Mouse (Mus musculus) heart, adult 2 months (tissue): ENCODE measurements at regions not wholly inside any gene's neighbourhood (a gene's known extent, or its start where the extent isn't known, plus 50 kb on each side); places are given as distances from the start of the nearest gene placed in this dataset.

ENCODE experiments used
- EP300 ChIP-seq: fragments of 200-500 bp; IDR thresholded peaks from 2 replicates; pipeline ENCODE4 v1.6.1; 2011; ENCODE audit warnings: low read depth, low read length, control low read depth; ENCODE audit not compliant: insufficient read depth
- POLR2A ChIP-seq: fragments of 200-500 bp; IDR thresholded peaks from 2 replicates; pipeline ENCODE4 v1.6.1; 2011; ENCODE audit warnings: mild to moderate bottlenecking, low read depth, low read length, control low read depth; ENCODE audit not compliant: insufficient read depth

DNA sequence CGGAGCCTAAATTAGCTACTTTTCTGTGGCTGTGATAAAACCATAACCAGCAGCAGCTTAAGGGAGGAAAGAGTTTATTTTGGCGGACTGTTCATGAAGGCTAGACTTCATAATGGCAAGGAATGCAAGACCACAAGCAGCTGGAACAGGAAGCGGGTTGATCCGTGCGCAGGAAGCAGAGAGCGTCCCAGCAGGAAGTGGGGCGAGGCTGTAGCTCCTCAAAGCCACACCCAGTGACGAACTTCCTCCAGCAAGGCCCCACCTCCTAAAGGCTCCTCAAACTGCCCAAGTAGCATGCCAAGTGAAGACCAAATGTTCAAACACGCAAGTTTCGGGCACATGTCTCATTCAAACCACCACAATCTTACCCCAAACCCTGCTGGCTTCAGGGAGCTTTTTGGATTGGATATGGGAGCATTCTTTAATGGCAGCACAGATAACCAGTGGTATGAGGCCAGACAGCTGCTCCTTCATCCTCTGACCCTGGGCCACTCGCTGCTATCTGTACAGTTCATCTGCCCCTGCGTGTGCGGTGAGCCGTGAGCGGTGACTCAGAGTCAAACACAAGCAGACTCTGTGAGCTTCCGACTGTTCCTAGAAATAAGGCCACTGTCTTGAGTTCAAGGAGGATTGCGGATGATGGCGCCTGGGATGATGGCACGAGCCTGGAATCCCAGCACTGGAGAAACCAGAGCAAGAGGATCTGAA lies 109.8 kb downstream of the Kctd15 start:
- TF ChIP-seq POLR2A (no peak), EP300 (no peak)
